Mouse (Mus musculus) liver, postnatal 0 days (tissue): ENCODE measurements at regions not wholly inside any gene's neighbourhood (a gene's known extent, or its start where the extent isn't known, plus 50 kb on each side); places are given as distances from the start of the nearest gene placed in this dataset.
"Not testable (repeated sequence)": the region's sequence is repeated elsewhere in the genome, so short reads cannot be mapped to it uniquely, and the experiment has no call there.

Source experiments
- ATAC-seq: fragments of 200-750 bp; cut with Nextera tagmentation; 2 replicates; pipeline ENCODE4 v1.8.0; 2017; ENCODE audit warnings: mild to moderate bottlenecking, moderate library complexity
- DNase-seq: peaks from one replicate; pipeline ENCODE4 v3.0.0-alpha.2; 2016
- H3K27ac ChIP-seq: fragments of 300-500 bp; sonication (generic); 2 replicates; pipeline ENCODE4 v1.5.1; 2014; ENCODE audit warnings: antibody characterized with exemption, moderate library complexity, mild to moderate bottlenecking, low read depth
- H3K27me3 ChIP-seq: fragments of 300-500 bp; sonication (generic); 2 replicates; pipeline ENCODE4 v1.6.1; 2014; ENCODE audit warnings: low read length, control low read depth, mixed read lengths; ENCODE audit not compliant: insufficient read depth
- H3K36me3 ChIP-seq: fragments of 300-500 bp; sonication (generic); replicated peaks from 2 replicates; pipeline ENCODE4 v1.6.1; 2014; ENCODE audit warnings: mild to moderate bottlenecking, control low read depth, low read length, moderate library complexity, mixed read lengths; ENCODE audit not compliant: insufficient read depth
- H3K4me1 ChIP-seq: fragments of 300-500 bp; sonication (generic); 2 replicates; pipeline ENCODE4 v1.6.1; 2014; ENCODE audit warnings: antibody characterized with exemption, mild to moderate bottlenecking, control low read depth; ENCODE audit not compliant: insufficient read depth
- H3K4me2 ChIP-seq: fragments of 300-500 bp; sonication (generic); 2 replicates; pipeline ENCODE4 v1.6.1; 2014; ENCODE audit warnings: low read depth, mild to moderate bottlenecking, low read length, moderate library complexity, mixed read lengths
- H3K4me3 ChIP-seq: fragments of 300-500 bp; sonication (generic); 2 replicates; pipeline ENCODE4 v1.5.1; 2014; ENCODE audit warnings: low read depth, low read length
- H3K9ac ChIP-seq: fragments of 300-500 bp; sonication (generic); replicated peaks from 2 replicates; pipeline ENCODE4 v1.6.1; 2014; ENCODE audit warnings: mild to moderate bottlenecking, moderate library complexity
- H3K9me3 ChIP-seq: fragments of 300-500 bp; sonication (generic); 2 replicates; pipeline ENCODE4 v1.6.1; 2016; ENCODE audit warnings: mild to moderate bottlenecking, control low read depth, low read length, mixed read lengths
- CTCF ChIP-seq: sonication (generic); IDR thresholded peaks from 2 replicates; pipeline ENCODE4 v1.5.1; 2016; ENCODE audit warnings: antibody characterized with exemption, low read depth
- EP300 ChIP-seq: IDR thresholded peaks from 2 replicates; pipeline ENCODE4 v1.6.1; 2016; ENCODE audit warnings: antibody characterized with exemption, low read depth, mild to moderate bottlenecking
- WGBS: fragments of 180-500 bp; shearing (Covaris S2); extraction: QIAGEN DNeasy Blood & Tissue Kit; methylation state at CpG from one replicate; pipeline ENCODE4 v1.1.7; 2014; ENCODE audit not compliant: insufficient replicate concordance; 5-methylcytosine and 5-hydroxymethylcytosine counted together

DNA sequence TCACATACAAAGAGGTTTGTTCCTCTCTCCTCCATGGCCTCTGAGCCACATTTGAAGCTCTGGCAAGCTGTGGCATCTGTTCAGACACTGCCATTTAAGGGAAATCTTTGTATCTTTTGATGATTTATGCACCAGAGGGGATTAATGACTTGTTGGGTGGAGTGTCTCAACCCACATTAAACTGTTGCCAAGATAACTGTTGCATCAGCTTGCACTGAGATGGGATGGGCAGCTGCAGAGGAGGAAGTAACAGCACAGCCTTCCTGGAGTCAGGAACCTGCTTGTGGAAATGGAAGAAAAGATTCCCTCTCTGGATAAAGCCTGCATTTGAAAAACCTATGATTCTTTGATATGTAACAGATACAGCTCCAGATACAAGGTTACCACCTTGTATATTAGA, 119.1 kb downstream of the Olfr721-ps1 start:
- DNase-seq (no peak), ATAC-seq (no peak)
- H3K4me1 ChIP-seq: no peaks in the 10 kb centered on the region
- no peak overlapping the region for H3K4me2 ChIP-seq
- no peak overlapping the region for H3K4me3 ChIP-seq
- no peaks in the 10 kb centered on the region for H3K9me3 ChIP-seq
- TF ChIP-seq CTCF (no peak), EP300 (no peak)
- no peaks in the 10 kb centered on the region for H3K27me3 ChIP-seq
- no peak overlapping the region for H3K9ac ChIP-seq
- no peak overlapping the region for H3K27ac ChIP-seq
- no peaks in the 10 kb centered on the region for H3K36me3 ChIP-seq

DNA sequence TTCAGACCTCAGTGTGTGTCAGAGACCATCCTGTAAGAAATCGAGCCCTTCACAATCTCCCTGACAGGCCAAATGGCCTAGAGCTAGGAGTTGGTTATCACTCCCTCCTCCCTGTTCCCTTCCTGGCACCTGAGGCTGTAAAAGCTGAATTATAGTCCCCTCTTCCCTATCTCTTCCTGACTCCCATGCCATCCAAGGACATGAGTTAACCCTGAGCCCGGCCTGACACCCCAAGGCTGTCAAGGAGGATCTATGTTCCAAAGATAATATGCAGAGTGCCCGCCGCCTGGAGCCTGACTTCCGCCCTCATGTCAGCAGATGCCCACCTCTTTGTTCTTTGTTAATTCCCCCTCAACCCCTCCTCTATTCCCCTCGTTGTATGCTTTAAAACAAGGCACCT, 120.2 kb downstream of the Olfr721-ps1 start:
- not testable (repeated sequence) for H3K4me2 ChIP-seq, ATAC-seq, H3K27me3 ChIP-seq, H3K9me3 ChIP-seq, H3K36me3 ChIP-seq, H3K9ac ChIP-seq, H3K27ac ChIP-seq, DNase-seq, H3K4me1 ChIP-seq, H3K4me3 ChIP-seq
- WGBS: 63% methylated on average over 6 of the region's 6 CpGs

DNA sequence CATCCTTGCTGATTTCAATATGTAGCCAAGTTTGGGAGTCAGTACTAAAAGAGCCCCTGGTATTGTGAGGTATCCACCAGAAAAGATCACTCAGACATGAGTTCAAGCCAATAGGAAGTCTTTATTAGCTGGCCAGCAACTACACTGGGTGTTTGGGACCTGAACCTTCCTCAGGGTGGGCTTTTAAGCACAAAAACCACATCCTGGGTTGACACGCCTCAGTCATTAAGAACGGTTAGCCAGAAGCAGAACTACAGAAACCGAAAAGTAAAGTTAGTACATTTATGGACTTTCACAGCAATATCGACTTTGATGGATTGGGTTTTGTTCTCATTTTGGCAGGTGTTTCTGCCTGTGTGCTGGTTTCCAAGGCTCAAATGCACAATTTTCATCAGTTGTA, 124.1 kb downstream of the Olfr721-ps1 start:
- Histone ChIP-seq H3K9me3 (no peaks in the 10 kb centered on the region), H3K27ac (peak overlapping the region; percentile 40; the same call in 1 of the 2 replicates), H3K4me2 (no peak overlapping the region), H3K27me3 (no peaks in the 10 kb centered on the region), H3K9ac (no peak overlapping the region), H3K4me1 (peaks cover 8% of the 10 kb centered on the region; the same call in 1 of the 2 replicates), H3K4me3 (no peak overlapping the region), H3K36me3 (no peaks in the 10 kb centered on the region)
- TF ChIP-seq EP300: no peak; the same call in 1 of the 2 replicates
- no peak for TF ChIP-seq CTCF
- ATAC-seq (0 out of 2 replicates have a peak, but pooled peaks have one; percentile 28), DNase-seq (no peak)
- WGBS: 52% methylated on average over 4 of the region's 4 CpGs

DNA sequence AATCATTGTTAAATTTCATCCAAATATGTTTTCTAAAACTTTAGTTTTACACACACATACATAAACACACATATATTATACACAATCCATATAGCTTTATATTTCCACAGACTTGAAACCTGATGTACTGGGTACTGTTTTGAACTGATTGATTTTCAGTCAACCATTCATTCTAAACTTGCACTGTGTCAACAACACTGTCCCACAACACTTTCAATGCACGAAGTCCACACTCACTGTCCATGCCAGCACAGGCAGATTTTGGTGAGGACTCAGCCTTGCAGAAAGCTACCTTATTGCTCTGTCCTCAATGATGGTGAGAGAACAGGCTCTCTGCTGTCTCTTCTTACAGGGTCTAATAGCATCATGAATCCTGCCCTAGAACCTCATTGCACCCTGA, 127.3 kb downstream of the Olfr721-ps1 start:
- Histone ChIP-seq H3K4me1 (peaks cover 8% of the 10 kb centered on the region; the same call in 1 of the 2 replicates), H3K9ac (no peak overlapping the region), H3K9me3 (no peaks in the 10 kb centered on the region), H3K4me3 (no peak overlapping the region), H3K27me3 (no peaks in the 10 kb centered on the region), H3K36me3 (no peaks in the 10 kb centered on the region), H3K27ac (peak overlapping the region; percentile 16; the same call in 1 of the 2 replicates), H3K4me2 (no peak overlapping the region)
- TF ChIP-seq EP300 (no peak), CTCF (no peak)
- DNase-seq (no peak), ATAC-seq (peak; percentile 93)
- 53% methylated on average over 1 of the region's 1 CpGs for WGBS

DNA sequence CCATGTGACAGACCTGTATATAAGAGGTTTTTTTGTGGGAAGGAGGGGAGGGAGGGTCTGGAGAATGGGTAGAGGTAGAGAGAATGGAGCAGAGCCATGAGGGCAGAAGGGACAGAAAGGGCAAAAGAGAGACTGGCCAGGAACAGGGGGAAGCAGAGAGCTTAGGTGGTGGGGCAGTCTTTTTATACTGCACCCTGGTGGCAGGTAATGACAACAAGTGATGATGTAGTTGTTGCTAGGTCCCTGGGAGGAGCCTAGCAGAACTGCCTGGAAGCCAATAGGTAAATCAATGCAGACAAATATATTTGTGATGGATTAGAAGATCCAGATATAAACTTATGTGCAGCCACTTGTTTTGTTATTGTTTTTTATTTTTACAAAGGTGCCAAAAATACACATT, 140.1 kb downstream of the Olfr721-ps1 start:
- H3K27me3 ChIP-seq: no peaks in the 10 kb centered on the region
- no peaks in the 10 kb centered on the region for H3K36me3 ChIP-seq
- ATAC-seq: no peak
- H3K4me1 ChIP-seq: no peaks in the 10 kb centered on the region
- no peaks in the 10 kb centered on the region for H3K9me3 ChIP-seq
- no peak for DNase-seq
- no peak overlapping the region for H3K4me2 ChIP-seq
- H3K9ac ChIP-seq: no peak overlapping the region
- H3K4me3 ChIP-seq: no peak overlapping the region
- H3K27ac ChIP-seq: no peak overlapping the region
- TF ChIP-seq EP300 (no peak), CTCF (no peak)

DNA sequence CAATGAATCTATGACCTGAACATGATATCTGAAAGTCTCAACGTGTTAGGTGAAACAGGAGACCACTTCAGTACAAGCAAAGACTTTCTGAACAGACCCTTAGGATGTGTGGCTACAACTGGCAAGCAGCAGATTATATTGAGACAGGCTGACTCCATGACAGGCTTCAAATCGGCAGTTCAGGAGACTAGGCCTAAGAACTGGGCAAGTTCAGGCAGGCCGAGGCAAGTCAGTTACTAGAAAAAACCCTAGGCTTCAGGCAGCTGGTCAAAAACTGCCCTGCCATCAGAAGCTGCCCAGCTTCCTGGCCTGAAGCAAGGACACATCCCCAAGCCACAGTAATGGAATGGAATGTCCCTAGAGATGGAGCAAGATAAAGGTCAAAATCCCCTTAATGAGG, 140.6 kb downstream of the Olfr721-ps1 start:
- 67% methylated on average over 3 of the region's 3 CpGs for WGBS
- ATAC-seq (no peak), DNase-seq (no peak)
- Histone ChIP-seq H3K4me1 (no peaks in the 10 kb centered on the region), H3K9me3 (no peaks in the 10 kb centered on the region), H3K4me2 (no peak overlapping the region), H3K27me3 (no peaks in the 10 kb centered on the region), H3K36me3 (no peaks in the 10 kb centered on the region), H3K27ac (no peak overlapping the region), H3K9ac (no peak overlapping the region), H3K4me3 (no peak overlapping the region)
- TF ChIP-seq CTCF (no peak), EP300 (no peak)

DNA sequence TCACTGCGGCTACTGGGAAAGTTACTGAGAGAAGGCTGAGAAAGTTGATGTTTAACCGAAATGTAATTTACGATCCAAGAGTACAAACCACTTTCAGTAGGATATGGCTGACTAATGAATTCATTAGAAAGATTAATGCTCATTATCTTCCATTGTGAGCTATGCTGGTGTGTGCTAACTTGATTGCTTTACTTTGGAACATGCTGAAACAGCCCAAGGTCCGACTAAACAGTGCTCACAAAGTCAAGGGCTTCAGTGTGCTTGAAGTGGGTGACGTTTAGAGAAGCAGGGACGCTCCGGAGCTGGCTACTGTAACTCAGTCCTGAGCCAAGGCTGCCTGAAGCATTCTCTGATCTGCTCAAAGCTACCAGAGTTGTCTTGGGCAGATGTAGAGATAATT, 143.1 kb downstream of the Olfr721-ps1 start:
- 56% methylated on average over 7 of the region's 7 CpGs for WGBS
- no peak overlapping the region for H3K4me3 ChIP-seq
- no peaks in the 10 kb centered on the region for H3K9me3 ChIP-seq
- no peaks in the 10 kb centered on the region for H3K27me3 ChIP-seq
- ATAC-seq: no peak
- H3K9ac ChIP-seq: no peak overlapping the region
- no peak for DNase-seq
- no peak overlapping the region for H3K27ac ChIP-seq
- no peaks in the 10 kb centered on the region for H3K4me1 ChIP-seq
- H3K36me3 ChIP-seq: no peaks in the 10 kb centered on the region
- TF ChIP-seq CTCF (no peak), EP300 (no peak)
- H3K4me2 ChIP-seq: peak overlapping the region; percentile 10; the same call in 1 of the 2 replicates
